Comparison of ENCODE assay signal across 8 mouse cellular contexts in genomic region chr7:73608070-73608803, GRCm38 (mm10).
DNase-seq lines count a peak whose midpoint lies in the region; ATAC-seq and TF ChIP-seq lines count a peak whose summit lies in the region.

No protein-coding gene starts in this region.

- no peaks in the 10 kb centered on the region; the same call in 1 of the 2 replicates for H3K79me2 ChIP-seq in MEL (ENCODE audit: control insufficient read depth, insufficient read depth, low read length, poor library complexity)

- H3K4me2 ChIP-seq in heart, embryonic 13.5 days: peak overlapping the region; percentile 79
- no peak overlapping the region for H3K4me2 ChIP-seq in hindbrain, embryonic 11.5 days (replicated peaks; ENCODE audit: low read depth, low read length)
- H3K4me2 ChIP-seq in midbrain, embryonic 13.5 days (replicated peaks): peak overlapping the region; percentile 59

- peak overlapping the region; percentile 82 for H3K9ac ChIP-seq in heart, embryonic 13.5 days
- H3K9ac ChIP-seq in MEL (ENCODE audit: control insufficient read depth, low read depth, low read length, poor library complexity, severe bottlenecking): peak overlapping the region; percentile 88
- no peak overlapping the region; the same call in 1 of the 2 replicates for H3K9ac ChIP-seq in hindbrain, embryonic 11.5 days (ENCODE audit: low read depth, low read length)
- peak overlapping the region; percentile 65 for H3K9ac ChIP-seq in midbrain, embryonic 13.5 days (replicated peaks)

- 34% methylated on average over 8 of the region's 8 CpGs for WGBS in heart, embryonic 13.5 days
- WGBS in hindbrain, embryonic 11.5 days: 42% methylated on average over 8 of the region's 8 CpGs
- 31% methylated on average over 8 of the region's 8 CpGs for WGBS in midbrain, embryonic 13.5 days

- no peak for TF ChIP-seq POLR2A in MEL (IDR thresholded peaks at IDR 0.05; ENCODE audit: control insufficient read depth in 1 of 2, insufficient read depth in 1 of 2, low read depth in 1 of 2, low read length in 2 of 2, poor library complexity in 1 of 2)

- no peak for ATAC-seq in heart, embryonic 13.5 days (ENCODE audit: extremely low read depth, insufficient number of reproducible peaks, low FRiP score, low TSS enrichment)
- no peak for ATAC-seq in hindbrain, embryonic 11.5 days (ENCODE audit: low FRiP score)
- ATAC-seq in midbrain, embryonic 13.5 days: no peak

- H3K27me3 ChIP-seq in heart, embryonic 13.5 days (replicated peaks): no peaks in the 10 kb centered on the region
- no peaks in the 10 kb centered on the region for H3K27me3 ChIP-seq in MEL (ENCODE audit: control insufficient read depth in 1 of 2, insufficient read depth in 2 of 2, low read length in 2 of 2)
- H3K27me3 ChIP-seq in hindbrain, embryonic 11.5 days (ENCODE audit: control insufficient read depth, insufficient read depth, low read length): no peaks in the 10 kb centered on the region
- no peaks in the 10 kb centered on the region for H3K27me3 ChIP-seq in midbrain, embryonic 13.5 days

- peak in 1 of 2 experiments; percentile 5; a peak in 1 of 4 replicates for TF ChIP-seq EP300 in MEL (IDR thresholded peaks at IDR 0.05; ENCODE audit: low read depth in 1 of 2, low read length in 2 of 2)

- peak overlapping the region; percentile 90 for H3K27ac ChIP-seq in heart, embryonic 13.5 days (replicated peaks)
- H3K27ac ChIP-seq in MEL (ENCODE audit: control insufficient read depth, low read depth, low read length): peak overlapping the region; percentile 97
- peak overlapping the region; percentile 82 for H3K27ac ChIP-seq in hindbrain, embryonic 11.5 days (ENCODE audit: low read depth, low read length)
- H3K27ac ChIP-seq in midbrain, embryonic 13.5 days: peak overlapping the region; percentile 90

- no peak for TF ChIP-seq RAD21 in MEL (IDR thresholded peaks at IDR 0.05; ENCODE audit: low read depth, low read length)

- TF ChIP-seq CTCF in MEL (IDR thresholded peaks at IDR 0.05 in 2 of 3, conservative IDR thresholded peaks at IDR 0.05 in 1 of 3; ENCODE audit: control insufficient read depth in 1 of 3, insufficient read depth in 1 of 3, low read depth in 2 of 3, low read length in 3 of 3, poor library complexity in 1 of 3, severe bottlenecking in 1 of 3): no peak

- peak overlapping the region; percentile 51 for H3K4me3 ChIP-seq in heart, embryonic 13.5 days
- peak overlapping the region; percentile 46 to 79 for H3K4me3 ChIP-seq in MEL (ENCODE audit: control insufficient read depth in 1 of 2, insufficient read depth in 1 of 2, low read depth in 2 of 2, low read length in 2 of 2)
- no peak overlapping the region for H3K4me3 ChIP-seq in hindbrain, embryonic 11.5 days (ENCODE audit: low read depth, low read length)
- H3K4me3 ChIP-seq in midbrain, embryonic 13.5 days (replicated peaks): peak overlapping the region; percentile 31; the same call in 1 of the 2 replicates

- H3K9me3 ChIP-seq in heart, embryonic 13.5 days: no peaks in the 10 kb centered on the region
- H3K9me3 ChIP-seq in MEL (replicated peaks; ENCODE audit: insufficient read depth, low read length): no peaks in the 10 kb centered on the region
- H3K9me3 ChIP-seq in hindbrain, embryonic 11.5 days (ENCODE audit: control insufficient read depth, low read length): no peaks in the 10 kb centered on the region
- H3K9me3 ChIP-seq in midbrain, embryonic 13.5 days: no peaks in the 10 kb centered on the region

- peaks cover 30% of the 10 kb centered on the region for H3K4me1 ChIP-seq in heart, embryonic 13.5 days
- peaks cover 13 to 16% of the 10 kb centered on the region in 2 experiments for H3K4me1 ChIP-seq in MEL (ENCODE audit: control insufficient read depth in 1 of 2, insufficient read depth in 2 of 2, low read length in 2 of 2)
- no peaks in the 10 kb centered on the region for H3K4me1 ChIP-seq in hindbrain, embryonic 11.5 days (replicated peaks; ENCODE audit: control insufficient read depth, insufficient read depth, low read length)
- peaks cover 19% of the 10 kb centered on the region for H3K4me1 ChIP-seq in midbrain, embryonic 13.5 days (replicated peaks)

- H3K36me3 ChIP-seq in heart, embryonic 13.5 days: no peaks in the 10 kb centered on the region
- H3K36me3 ChIP-seq in MEL (ENCODE audit: control insufficient read depth in 1 of 2, insufficient read depth in 2 of 2, low read length in 2 of 2): peaks cover 0 to 22% of the 10 kb centered on the region in 2 experiments; a peak in 2 of 4 replicates
- no peaks in the 10 kb centered on the region for H3K36me3 ChIP-seq in hindbrain, embryonic 11.5 days (ENCODE audit: control insufficient read depth, insufficient read depth, low read length)
- H3K36me3 ChIP-seq in midbrain, embryonic 13.5 days: no peaks in the 10 kb centered on the region

- no peak for DNase-seq in heart, adult 8-10 months (ENCODE audit: low spot score)
- DNase-seq in MEL (ENCODE audit: low read depth, low spot score) (peak; percentile 70), MN1 (ENCODE audit: low spot score) (no peak)
- DNase-seq in hindbrain, embryonic 11.5 days (ENCODE audit: low spot score): peak; percentile 33
- DNase-seq in layer of hippocampus, postnatal 36 days: no peak
- DNase-seq in embryo, embryonic 9.5 days (ENCODE audit: extremely low spot score): no peak

TF ChIP-seq in MEL, 35 proteins besides CTCF, POLR2A, EP300 and RAD21:
- TF ChIP-seq HCFC1 (IDR thresholded peaks at IDR 0.05; ENCODE audit: low read depth, low read length) (peak; percentile 18; the same call in 1 of the 2 replicates), ETS1 (IDR thresholded peaks at IDR 0.05; ENCODE audit: low read depth, low read length) (peak; percentile 24; the same call in 1 of the 2 replicates), CHD1 (IDR thresholded peaks at IDR 0.05; ENCODE audit: low read depth, low read length) (peak; percentile 91), KAT2A (conservative IDR thresholded peaks at IDR 0.05; ENCODE audit: low read depth, low read length) (no peak), JUND (IDR thresholded peaks at IDR 0.05; ENCODE audit: low read depth, low read length) (0 out of 2 replicates have a peak, but pooled peaks have one; percentile 23), RCOR1 (IDR thresholded peaks at IDR 0.05; ENCODE audit: low read depth, low read length) (0 out of 2 replicates have a peak, but pooled peaks have one; percentile 4), TCF12 (IDR thresholded peaks at IDR 0.05; ENCODE audit: low read depth, low read length) (peak; percentile 10; the same call in 1 of the 2 replicates), SIN3A (IDR thresholded peaks at IDR 0.05; ENCODE audit: low read length) (peak; percentile 50), E2F4 (IDR thresholded peaks at IDR 0.05; ENCODE audit: borderline replicate concordance, low read depth, low read length) (no peak), MYC (IDR thresholded peaks at IDR 0.05; ENCODE audit: low read depth, low read length) (0 out of 2 replicates have a peak, but pooled peaks have one; percentile 16)

Comparison
In these comparisons a context has a peak if more than half of its experiments do, and no peak if none do; other contexts are left out.
1. DNase-seq: peak in MEL (single experiment) and hindbrain, embryonic 11.5 days (single experiment); none in heart, adult 8-10 months (single experiment), layer of hippocampus, postnatal 36 days (0 of 2), MN1 (single experiment) and embryo, embryonic 9.5 days (single experiment).
2. Peak in every context shown above with its lines, with median percentiles within 50 percentile points of each other: H3K27ac ChIP-seq.